Mouse (Mus musculus) urinary bladder, adult 18-20 months (tissue): ENCODE results near the gene Rbm18.

Experiments
- DNase-seq, 2 experiments: peaks; one replicate each; pipeline ENCODE4 v3.0.0; 2022; ENCODE audit warnings: low spot score in 2 of 2, mixed read lengths in 2 of 2

Gene Rbm18

GRCm38 (mm10) chr2:36073781-36074180 is 62.8 kb downstream of the Rbm18 start:
- DNase-seq, result no peak

GRCm38 (mm10) chr2:36071660-36072305 is 64.8 kb downstream of the Rbm18 start:
- DNase-seq, result no peak

- no peak for DNase-seq
These were observed 69.4 kb downstream of the Rbm18 start for GRCm38 (mm10) chr2:36067132-36067531.
